Mouse (Mus musculus) liver, adult 2 months (tissue): ENCODE measurements at regions not wholly inside any gene's neighbourhood (a gene's known extent, or its start where the extent isn't known, plus 50 kb on each side); places are given as distances from the start of the nearest gene placed in this dataset.

Experiments
- DNase-seq: peaks from one replicate; pipeline ENCODE4 v3.0.0-alpha.2; 2011; ENCODE audit warnings: low read depth, low spot score; ENCODE audit errors: extremely low read depth
- H3K27ac ChIP-seq: fragments of 200-500 bp; replicated peaks from 2 replicates; pipeline ENCODE4 v1.5.1; 2012; ENCODE audit warnings: low read depth, mild to moderate bottlenecking, control low read depth, inconsistent platforms, low read length; ENCODE audit not compliant: insufficient read depth
- H3K27me3 ChIP-seq: fragments of 200-500 bp; 2 replicates; pipeline ENCODE4 v1.6.1; 2012; ENCODE audit warnings: mild to moderate bottlenecking, moderate library complexity, low read length, inconsistent platforms; ENCODE audit not compliant: control insufficient read depth, insufficient read depth
- H3K36me3 ChIP-seq: fragments of 200-500 bp; 2 replicates; pipeline ENCODE4 v1.6.1; 2012; ENCODE audit warnings: low read length, inconsistent platforms; ENCODE audit not compliant: control insufficient read depth, insufficient read depth
- H3K4me1 ChIP-seq: fragments of 200-500 bp; 2 replicates; pipeline ENCODE4 v1.6.1; 2011; ENCODE audit warnings: low read length; ENCODE audit not compliant: control insufficient read depth, insufficient read depth
- H3K4me3 ChIP-seq: fragments of 200-500 bp; 2 replicates; pipeline ENCODE4 v1.5.1; 2011; ENCODE audit warnings: low read depth, mild to moderate bottlenecking, control low read depth, low read length, moderate library complexity; ENCODE audit not compliant: insufficient read depth
- H3K79me2 ChIP-seq: fragments of 200-500 bp; 2 replicates; pipeline ENCODE4 v1.6.1; 2012; ENCODE audit warnings: inconsistent platforms, mild to moderate bottlenecking, low read length, moderate library complexity; ENCODE audit not compliant: control insufficient read depth, insufficient read depth
- H3K9ac ChIP-seq: fragments of 200-500 bp; 2 replicates; pipeline ENCODE4 v1.6.1; 2012; ENCODE audit warnings: low read depth, mild to moderate bottlenecking, control low read depth, inconsistent platforms, low read length
- CTCF ChIP-seq: fragments of 200-500 bp; IDR thresholded peaks from 2 replicates; pipeline ENCODE4 v1.5.1; 2011; ENCODE audit warnings: low read depth, low read length, control low read depth
- POLR2A ChIP-seq: fragments of 200-500 bp; IDR thresholded peaks from 2 replicates; pipeline ENCODE4 v1.6.1; 2011; ENCODE audit warnings: low read length, control low read depth; ENCODE audit not compliant: insufficient read depth; ENCODE audit errors: extremely low read depth
- WGBS: fragments of 180-500 bp; shearing (Covaris S2); methylation state at CpG from one replicate; pipeline ENCODE4 v1.1.7; 2018; 5-methylcytosine and 5-hydroxymethylcytosine counted together

DNA sequence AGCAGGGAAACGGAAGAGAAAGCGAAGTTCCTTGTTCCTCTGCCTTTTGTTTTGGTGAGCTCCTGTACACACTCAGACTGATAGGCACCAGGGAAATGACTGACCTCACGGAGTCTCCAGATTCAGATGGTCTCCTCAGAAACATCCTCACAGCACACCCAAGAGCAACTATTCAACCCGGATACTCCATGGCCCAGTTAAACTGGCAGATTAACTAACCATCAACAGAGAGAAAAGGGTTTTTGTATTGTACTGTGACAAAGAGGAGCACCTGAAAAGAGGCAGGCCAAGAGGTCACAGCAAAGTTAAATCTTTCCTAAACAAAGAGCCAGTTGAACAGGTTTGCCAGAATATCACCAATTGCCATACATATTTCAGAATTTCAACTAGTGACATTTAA, 177.6 kb upstream of the Msl3l2 start:
- TF ChIP-seq POLR2A (no peak), CTCF (no peak)
- 73% methylated on average over 4 of the region's 4 CpGs for WGBS
- DNase-seq: no peak

DNA sequence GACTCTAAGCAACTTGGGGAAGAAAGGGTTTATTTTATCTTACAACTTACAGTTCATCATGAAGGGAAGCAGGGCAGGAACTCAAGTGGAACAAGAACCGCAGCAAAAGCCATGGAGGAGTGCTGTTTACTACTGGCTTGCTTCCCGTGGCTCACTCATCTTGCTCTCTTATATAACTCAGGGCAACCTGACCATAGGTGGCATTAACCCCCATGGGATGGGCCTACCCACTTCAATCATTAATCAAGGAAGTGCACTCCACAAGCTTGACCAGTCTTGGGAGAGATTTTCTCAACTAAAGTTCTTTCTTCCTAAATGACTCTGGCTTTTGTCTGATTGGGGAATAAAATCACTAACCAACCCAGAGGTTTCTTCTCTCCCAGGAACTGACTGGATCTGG, 172.7 kb upstream of the Msl3l2 start:
- peaks cover 2% of the 10 kb centered on the region; the same call in 1 of the 2 replicates for H3K4me1 ChIP-seq
- H3K36me3 ChIP-seq: no peaks in the 10 kb centered on the region
- H3K4me3 ChIP-seq: no peak overlapping the region
- peaks cover 2% of the 10 kb centered on the region; the same call in 1 of the 2 replicates for H3K27me3 ChIP-seq
- H3K9ac ChIP-seq: no peak overlapping the region
- TF ChIP-seq CTCF: no peak
- no peak for TF ChIP-seq POLR2A
- no peaks in the 10 kb centered on the region for H3K79me2 ChIP-seq
- H3K27ac ChIP-seq: no peak overlapping the region
- WGBS: 72% methylated on average over 2 of the region's 2 CpGs
- DNase-seq: no peak

More for the DNA sequence above, 177.6 kb upstream of the Msl3l2 start:
- Histone ChIP-seq H3K4me3 (no peak overlapping the region), H3K4me1 (peaks cover 2% of the 10 kb centered on the region; the same call in 1 of the 2 replicates), H3K9ac (no peak overlapping the region), H3K27ac (no peak overlapping the region), H3K36me3 (no peaks in the 10 kb centered on the region), H3K79me2 (no peaks in the 10 kb centered on the region), H3K27me3 (peaks cover 7% of the 10 kb centered on the region; the same call in 1 of the 2 replicates)

DNA sequence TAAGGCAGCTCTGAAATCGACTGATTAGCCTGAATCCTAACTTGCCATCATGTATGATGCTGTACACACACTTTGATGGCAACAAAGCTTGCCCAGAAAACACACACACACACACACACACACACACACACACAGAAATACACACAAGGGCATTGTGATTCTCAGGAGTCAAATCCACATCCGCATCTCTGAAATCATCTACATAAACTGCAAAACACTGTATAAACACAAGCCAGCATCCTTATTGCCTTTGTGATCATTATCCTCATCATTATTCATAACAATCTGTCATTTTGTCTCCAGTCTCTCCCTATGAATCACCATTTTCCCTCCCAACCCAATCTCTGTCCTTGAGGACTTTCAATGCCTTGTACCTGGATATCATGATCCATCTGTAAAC, 171.3 kb upstream of the Msl3l2 start:
- DNase-seq: no peak
- Histone ChIP-seq H3K79me2 (no peaks in the 10 kb centered on the region), H3K4me3 (no peak overlapping the region), H3K36me3 (no peaks in the 10 kb centered on the region), H3K27me3 (no peaks in the 10 kb centered on the region), H3K4me1 (no peaks in the 10 kb centered on the region), H3K9ac (no peak overlapping the region), H3K27ac (no peak overlapping the region)
- TF ChIP-seq CTCF (no peak), POLR2A (no peak)
- 79% methylated on average over 2 of the region's 2 CpGs for WGBS

DNA sequence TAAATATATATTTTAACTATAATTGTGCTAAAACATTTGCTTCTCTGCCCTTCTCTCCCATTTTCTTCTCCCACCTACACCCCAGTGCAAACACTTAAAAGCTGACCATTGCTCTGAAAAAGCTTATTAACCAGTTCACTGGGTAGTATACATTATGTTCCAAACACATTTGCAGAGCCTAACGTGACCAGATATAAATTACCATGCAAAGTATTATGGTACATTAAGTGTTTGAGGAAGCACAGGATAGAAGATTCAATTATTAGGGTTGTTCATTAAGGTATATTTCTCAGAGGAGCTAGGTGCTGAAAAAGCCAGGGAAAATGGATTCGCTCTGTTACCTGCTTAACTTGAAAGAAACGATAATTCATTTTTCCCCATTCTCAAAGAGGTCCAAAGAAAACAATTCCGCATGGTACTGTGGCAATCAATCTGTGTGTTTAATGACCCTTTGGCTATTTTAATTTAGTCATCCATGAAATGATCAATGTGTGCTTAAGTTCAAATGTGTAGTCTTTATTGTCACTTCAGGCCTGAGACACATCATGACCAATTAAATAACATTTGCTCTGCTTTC, 144.0 kb upstream of the Msl3l2 start:
- DNase-seq: no peak
- Histone ChIP-seq H3K36me3 (no peaks in the 10 kb centered on the region), H3K9ac (no peak overlapping the region), H3K4me1 (no peaks in the 10 kb centered on the region), H3K27ac (no peak overlapping the region), H3K4me3 (no peak overlapping the region), H3K79me2 (no peaks in the 10 kb centered on the region), H3K27me3 (no peaks in the 10 kb centered on the region)
- 86% methylated on average over 4 of the region's 4 CpGs for WGBS
- TF ChIP-seq POLR2A: no peak
- no peak for TF ChIP-seq CTCF
